Mouse (Mus musculus): ENCODE measurements at regions not wholly inside any gene's neighbourhood (a gene's known extent, or its start where the extent isn't known, plus 50 kb on each side); places are given as distances from the start of the nearest gene placed in this dataset.

- Histone ChIP-seq H3K36me3 (ENCODE audit: control insufficient read depth, insufficient read depth) (no peaks in the 10 kb centered on the region), H3K27me3 (ENCODE audit: control insufficient read depth, insufficient read depth, insufficient read length) (no peaks in the 10 kb centered on the region), H3K79me2 (ENCODE audit: control insufficient read depth, insufficient read depth) (no peaks in the 10 kb centered on the region), H3K4me3 (ENCODE audit: insufficient read depth, poor library complexity, severe bottlenecking) (no peak overlapping the region), H3K79me3 (ENCODE audit: low read depth) (no peaks in the 10 kb centered on the region), H3ac (ENCODE audit: control insufficient read depth, insufficient read length, low read depth) (no peak overlapping the region)
- no peak for TF ChIP-seq CEBPB (IDR thresholded peaks at IDR 0.05; ENCODE audit: low read depth)
- TF ChIP-seq USF1 (IDR thresholded peaks at IDR 0.05; ENCODE audit: low read depth) = no peak
- no peak for TF ChIP-seq CTCF (IDR thresholded peaks at IDR 0.05; ENCODE audit: control insufficient read depth, insufficient read depth, insufficient read length)
- no peak for TF ChIP-seq MYOG (IDR thresholded peaks at IDR 0.05; ENCODE audit: control insufficient read depth, extremely low read depth, insufficient read length)
- TF ChIP-seq MYOD1 (IDR thresholded peaks at IDR 0.05; ENCODE audit: control insufficient read depth, insufficient read length, low read depth) = no peak
- TF ChIP-seq MAX (IDR thresholded peaks at IDR 0.05) = no peak
- no peak for TF ChIP-seq FOSL1 (IDR thresholded peaks at IDR 0.05; ENCODE audit: insufficient read depth, low read length, poor library complexity, severe bottlenecking)
These were observed 70.2 kb upstream of the Bmp2 start for GRCm38 (mm10) chr2:133481785-133482184.

GRCm38 (mm10) chr2:133495443-133495842, 56.5 kb upstream of the Bmp2 start:
- Histone ChIP-seq H3K79me3 (ENCODE audit: low read depth) (no peaks in the 10 kb centered on the region), H3K36me3 (ENCODE audit: control insufficient read depth, insufficient read depth) (no peaks in the 10 kb centered on the region), H3K27me3 (ENCODE audit: control insufficient read depth, insufficient read depth, insufficient read length) (no peaks in the 10 kb centered on the region), H3K79me2 (ENCODE audit: control insufficient read depth, insufficient read depth) (no peaks in the 10 kb centered on the region), H3ac (ENCODE audit: control insufficient read depth, insufficient read length, low read depth) (no peak overlapping the region), H3K4me3 (ENCODE audit: insufficient read depth, poor library complexity, severe bottlenecking) (no peak overlapping the region)
- TF ChIP-seq USF1 (IDR thresholded peaks at IDR 0.05; ENCODE audit: low read depth) (no peak), MYOD1 (IDR thresholded peaks at IDR 0.05; ENCODE audit: control insufficient read depth, insufficient read length, low read depth) (no peak), MAX (IDR thresholded peaks at IDR 0.05) (no peak), CEBPB (IDR thresholded peaks at IDR 0.05; ENCODE audit: low read depth) (no peak), CTCF (IDR thresholded peaks at IDR 0.05; ENCODE audit: control insufficient read depth, insufficient read depth, insufficient read length) (no peak), MYOG (IDR thresholded peaks at IDR 0.05; ENCODE audit: control insufficient read depth, extremely low read depth, insufficient read length) (no peak), FOSL1 (IDR thresholded peaks at IDR 0.05; ENCODE audit: insufficient read depth, low read length, poor library complexity, severe bottlenecking) (no peak)

- no peak overlapping the region for H3K4me3 ChIP-seq (ENCODE audit: insufficient read depth, poor library complexity, severe bottlenecking)
- TF ChIP-seq MYOD1 (IDR thresholded peaks at IDR 0.05; ENCODE audit: control insufficient read depth, insufficient read length, low read depth) (no peak), USF1 (IDR thresholded peaks at IDR 0.05; ENCODE audit: low read depth) (no peak), MAX (IDR thresholded peaks at IDR 0.05) (no peak)
These were observed 55.6 kb upstream of the Bmp2 start for GRCm38 (mm10) chr2:133496389-133496788.

GRCm38 (mm10) chr2:133497071-133497470, 54.9 kb upstream of the Bmp2 start:
- H3ac ChIP-seq (ENCODE audit: control insufficient read depth, insufficient read length, low read depth) = no peak overlapping the region

More at GRCm38 (mm10) chr2:133496389-133496788, 55.6 kb upstream of the Bmp2 start:
- Histone ChIP-seq H3K36me3 (ENCODE audit: control insufficient read depth, insufficient read depth) (no peaks in the 10 kb centered on the region), H3K27me3 (ENCODE audit: control insufficient read depth, insufficient read depth, insufficient read length) (no peaks in the 10 kb centered on the region), H3ac (ENCODE audit: control insufficient read depth, insufficient read length, low read depth) (no peak overlapping the region), H3K79me2 (ENCODE audit: control insufficient read depth, insufficient read depth) (no peaks in the 10 kb centered on the region), H3K79me3 (ENCODE audit: low read depth) (no peaks in the 10 kb centered on the region)

GRCm38 (mm10) chr2:133497541-133498185, 54.3 kb upstream of the Bmp2 start:
- H3K27me3 ChIP-seq (ENCODE audit: control insufficient read depth, insufficient read depth, insufficient read length) = no peaks in the 10 kb centered on the region
- TF ChIP-seq FOSL1 (IDR thresholded peaks at IDR 0.05; ENCODE audit: insufficient read depth, low read length, poor library complexity, severe bottlenecking) (no peak), CTCF (IDR thresholded peaks at IDR 0.05; ENCODE audit: control insufficient read depth, insufficient read depth, insufficient read length) (no peak), MYOD1 (IDR thresholded peaks at IDR 0.05; ENCODE audit: control insufficient read depth, insufficient read length, low read depth) (no peak), CEBPB (IDR thresholded peaks at IDR 0.05; ENCODE audit: low read depth) (no peak), MAX (IDR thresholded peaks at IDR 0.05) (no peak), MYOG (IDR thresholded peaks at IDR 0.05; ENCODE audit: control insufficient read depth, extremely low read depth, insufficient read length) (no peak), USF1 (IDR thresholded peaks at IDR 0.05; ENCODE audit: low read depth) (no peak)
- no peak overlapping the region for H3K4me3 ChIP-seq (ENCODE audit: insufficient read depth, poor library complexity, severe bottlenecking)
- no peaks in the 10 kb centered on the region for H3K36me3 ChIP-seq (ENCODE audit: control insufficient read depth, insufficient read depth)
- H3K79me2 ChIP-seq (ENCODE audit: control insufficient read depth, insufficient read depth) = no peaks in the 10 kb centered on the region
- H3ac ChIP-seq (ENCODE audit: control insufficient read depth, insufficient read length, low read depth) = no peak overlapping the region
- no peaks in the 10 kb centered on the region for H3K79me3 ChIP-seq (ENCODE audit: low read depth)

More at GRCm38 (mm10) chr2:133497071-133497470, 54.9 kb upstream of the Bmp2 start:
- Histone ChIP-seq H3K4me3 (ENCODE audit: insufficient read depth, poor library complexity, severe bottlenecking) (no peak overlapping the region), H3K79me3 (ENCODE audit: low read depth) (no peaks in the 10 kb centered on the region), H3K27me3 (ENCODE audit: control insufficient read depth, insufficient read depth, insufficient read length) (no peaks in the 10 kb centered on the region), H3K79me2 (ENCODE audit: control insufficient read depth, insufficient read depth) (no peaks in the 10 kb centered on the region), H3K36me3 (ENCODE audit: control insufficient read depth, insufficient read depth) (no peaks in the 10 kb centered on the region)
- TF ChIP-seq FOSL1 (IDR thresholded peaks at IDR 0.05; ENCODE audit: insufficient read depth, low read length, poor library complexity, severe bottlenecking) (no peak), MYOD1 (IDR thresholded peaks at IDR 0.05; ENCODE audit: control insufficient read depth, insufficient read length, low read depth) (no peak), MYOG (IDR thresholded peaks at IDR 0.05; ENCODE audit: control insufficient read depth, extremely low read depth, insufficient read length) (no peak), USF1 (IDR thresholded peaks at IDR 0.05; ENCODE audit: low read depth) (no peak), CTCF (IDR thresholded peaks at IDR 0.05; ENCODE audit: control insufficient read depth, insufficient read depth, insufficient read length) (no peak), MAX (IDR thresholded peaks at IDR 0.05) (no peak), CEBPB (IDR thresholded peaks at IDR 0.05; ENCODE audit: low read depth) (no peak)

GRCm38 (mm10) chr2:133498186-133498571, 53.8 kb upstream of the Bmp2 start:
- Histone ChIP-seq H3ac (ENCODE audit: control insufficient read depth, insufficient read length, low read depth) (no peak overlapping the region), H3K79me3 (ENCODE audit: low read depth) (no peaks in the 10 kb centered on the region), H3K27me3 (ENCODE audit: control insufficient read depth, insufficient read depth, insufficient read length) (no peaks in the 10 kb centered on the region), H3K79me2 (ENCODE audit: control insufficient read depth, insufficient read depth) (no peaks in the 10 kb centered on the region), H3K4me3 (ENCODE audit: insufficient read depth, poor library complexity, severe bottlenecking) (no peak overlapping the region), H3K36me3 (ENCODE audit: control insufficient read depth, insufficient read depth) (no peaks in the 10 kb centered on the region)
- TF ChIP-seq FOSL1 (IDR thresholded peaks at IDR 0.05; ENCODE audit: insufficient read depth, low read length, poor library complexity, severe bottlenecking) (no peak), MYOG (IDR thresholded peaks at IDR 0.05; ENCODE audit: control insufficient read depth, extremely low read depth, insufficient read length) (no peak), MAX (IDR thresholded peaks at IDR 0.05) (no peak), CEBPB (IDR thresholded peaks at IDR 0.05; ENCODE audit: low read depth) (no peak), USF1 (IDR thresholded peaks at IDR 0.05; ENCODE audit: low read depth) (no peak), MYOD1 (IDR thresholded peaks at IDR 0.05; ENCODE audit: control insufficient read depth, insufficient read length, low read depth) (no peak), CTCF (IDR thresholded peaks at IDR 0.05; ENCODE audit: control insufficient read depth, insufficient read depth, insufficient read length) (no peak)
